Mouse (Mus musculus) ES-Bruce4 (cell line): ENCODE measurements at regions not wholly inside any gene's neighbourhood (a gene's known extent, or its start where the extent isn't known, plus 50 kb on each side); places are given as distances from the start of the nearest gene placed in this dataset.

Source experiments
- CTCF ChIP-seq: IDR thresholded peaks from one replicate; pipeline ENCODE4 v1.8.1; 2011; ENCODE audit warnings: low read depth, low read length
- POLR2A ChIP-seq: IDR thresholded peaks from one replicate; pipeline ENCODE4 v1.8.1; 2011; ENCODE audit warnings: low read length; ENCODE audit not compliant: insufficient read depth

GRCm38 (mm10) chr6:66479576-66479975 lies 55.6 kb upstream of the Mad2l1 start:
- no peak for TF ChIP-seq POLR2A
- TF ChIP-seq CTCF: no peak
